Mouse (Mus musculus) E14TG2a.4 (cell line): ENCODE results near the gene Gbx1.
A peak's percentile ranks its signal among the peaks of the same experiment; 100 is the strongest.

Experiments used
- CTCF ChIP-seq: conservative IDR thresholded peaks from 2 replicates; pipeline ENCODE4 v1.5.1; 2014; ENCODE audit warnings: low read length
- NANOG ChIP-seq: IDR thresholded peaks from 2 replicates; pipeline ENCODE4 v1.6.1; 2014; ENCODE audit warnings: borderline replicate concordance, low read length, mixed read lengths
- POU5F1 ChIP-seq: IDR thresholded peaks from 2 replicates; pipeline ENCODE4 v1.6.1; 2014; ENCODE audit warnings: low read length, borderline replicate concordance

- TF ChIP-seq CTCF (no peak), NANOG (peak; percentile 71), POU5F1 (no peak)
Observed at GRCm38 (mm10) chr5:24484963-24485362, 42.0 kb downstream of the Gbx1 start.
